Comparison of ENCODE assay signal across 8 mouse cellular contexts in the genomic region with DNA sequence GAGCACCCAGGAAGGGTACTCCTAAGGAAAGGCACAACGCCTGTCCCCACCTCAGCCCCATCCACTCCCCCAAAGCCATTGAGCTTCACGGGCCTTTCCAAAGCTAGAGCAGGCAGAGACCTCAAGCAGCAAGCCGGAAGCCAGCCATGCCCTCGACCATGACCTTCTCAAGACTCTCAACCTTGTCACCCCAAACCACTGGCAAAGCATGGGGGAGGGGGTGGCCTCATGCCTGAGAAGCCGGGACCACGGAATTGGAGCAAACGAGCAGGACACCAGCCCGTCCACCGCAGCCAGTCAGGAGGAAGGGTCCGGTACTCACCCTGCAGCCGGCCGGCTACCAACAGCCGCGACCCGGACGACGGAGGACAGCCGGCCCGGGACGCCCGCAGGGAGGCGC. TPM values are rescaled to one million over a fixed set of nuclear protein-coding genes. Genes with fewer than 3 reads are reported as not detected.
DNase-seq lines count a peak whose midpoint lies in the region; ATAC-seq and TF ChIP-seq lines count a peak whose summit lies in the region.

No protein-coding gene starts in this region.

- TF ChIP-seq CTCF in small intestine, adult 2 months (IDR thresholded peaks at IDR 0.05; ENCODE audit: extremely low read depth, insufficient read length, insufficient replicate concordance, low read depth, low read length) = no peak

- H3K27ac ChIP-seq in liver, embryonic 15.5 days (replicated peaks) = peak overlapping the region; percentile 90
- no peak overlapping the region for H3K27ac ChIP-seq in small intestine, adult 2 months (ENCODE audit: insufficient read depth, low read depth, low read length)

- H3K9me3 ChIP-seq in liver, embryonic 15.5 days (replicated peaks) = no peaks in the 10 kb centered on the region

- under 1% methylated on average over 22 of the region's 22 CpGs for WGBS in liver, embryonic 15.5 days (ENCODE audit: insufficient replicate concordance)
- under 1% methylated on average over 22 of the region's 22 CpGs for WGBS in small intestine, adult 2 months

- H3K4me3 ChIP-seq in liver, embryonic 15.5 days (replicated peaks) = peak overlapping the region; percentile 98
- H3K4me3 ChIP-seq in small intestine, adult 2 months (ENCODE audit: low read depth, low read length) = peak overlapping the region; percentile 86

- no peak for ATAC-seq in frontal cortex, adult (ENCODE audit: low TSS enrichment)
- peak; percentile 2; the same call in 1 of the 2 replicates for ATAC-seq in liver, embryonic 15.5 days (ENCODE audit: insufficient read depth)

- H3K4me1 ChIP-seq in liver, embryonic 15.5 days (replicated peaks) = peaks cover 59% of the 10 kb centered on the region
- peaks cover 26% of the 10 kb centered on the region for H3K4me1 ChIP-seq in small intestine, adult 2 months (ENCODE audit: control insufficient read depth, insufficient read depth, insufficient read length, low read length)

- peak overlapping the region; percentile 90 for H3K4me2 ChIP-seq in liver, embryonic 15.5 days

- DNase-seq in frontal cortex, postnatal 25 days (ENCODE audit: low spot score in 2 of 2) = peak; percentile 6 to 11
- peak; percentile 63 for DNase-seq in thymus, postnatal 14 days
- no peak for DNase-seq in thymus, postnatal 4 days
- peak; percentile 37 for DNase-seq in heart, postnatal 4 days
- no peak for DNase-seq in cerebellum, adult 11 months

- no peaks in the 10 kb centered on the region for H3K27me3 ChIP-seq in liver, embryonic 15.5 days
- no peaks in the 10 kb centered on the region for H3K27me3 ChIP-seq in small intestine, adult 2 months (ENCODE audit: control insufficient read depth, insufficient read depth, low read length)

- TF ChIP-seq POLR2A in small intestine, adult 2 months (IDR thresholded peaks at IDR 0.05; ENCODE audit: low read depth, low read length) = no peak

- H3K36me3 ChIP-seq in liver, embryonic 15.5 days (replicated peaks) = peaks cover 25% of the 10 kb centered on the region; the same call in 1 of the 2 replicates
- H3K36me3 ChIP-seq in small intestine, adult 2 months (ENCODE audit: control insufficient read depth, insufficient read depth, low read length) = peaks cover 4% of the 10 kb centered on the region; the same call in 1 of the 2 replicates

- peak overlapping the region; percentile 84 for H3K9ac ChIP-seq in liver, embryonic 15.5 days

RNA-seq across cellular contexts. Expression of a gene that starts 0.5 kb away (rescaled TPM):
- total RNA-seq in heart, postnatal 4 days (2021) = 100 to 1,000 TPM; 146 to 149 TPM
- 35.6 and 37.9 TPM in 2 replicates for polyA plus RNA-seq in liver, embryonic 15.5 days (2015; fragmentation: Nextera tagmentation; extraction: Ambion mirVana)
- 2.7 and 4.7 TPM in 2 replicates for polyA plus RNA-seq in small intestine, adult 2 months (2012; rRNA removed)

Comparison
In these comparisons a context has a peak if more than half of its experiments do, and no peak if none do; other contexts are left out.
1. DNase-seq: peak in frontal cortex, postnatal 25 days (2 of 2), thymus, postnatal 14 days (single experiment) and heart, postnatal 4 days (single experiment); none in thymus, postnatal 4 days (single experiment) and cerebellum, adult 11 months (single experiment).